Mouse (Mus musculus): ENCODE measurements around the gene Fam207a.

DNA sequence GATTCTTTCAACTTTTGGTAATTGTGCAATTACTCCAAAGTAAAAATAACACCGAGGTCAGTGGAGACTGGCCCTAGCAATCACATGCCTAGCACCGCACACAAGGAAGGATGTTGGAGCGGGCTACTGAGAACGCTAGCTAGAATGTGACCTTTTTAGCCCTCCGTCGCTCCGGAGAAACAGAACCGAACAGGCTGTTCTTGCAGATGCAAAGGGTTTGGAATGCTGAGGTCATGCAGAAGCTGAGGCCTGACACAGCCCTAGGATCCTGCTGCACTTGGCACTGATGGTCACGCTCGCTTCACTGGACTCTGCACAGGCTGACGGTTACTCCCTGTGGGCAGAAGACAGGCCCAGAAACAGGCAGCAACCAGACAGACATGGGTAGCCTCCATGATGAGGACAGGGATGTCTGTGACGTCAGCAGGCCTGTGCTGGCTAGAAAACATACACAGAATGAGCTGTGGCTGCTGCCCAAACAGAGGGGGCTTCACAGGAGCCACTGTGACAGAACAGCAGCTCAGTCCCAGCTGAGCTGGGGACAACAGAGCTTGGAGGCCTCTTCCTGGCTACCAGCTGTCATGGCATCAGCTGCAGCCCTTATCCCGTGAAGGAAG lies 8.5 kb downstream of the Fam207a start:
- TF ChIP-seq CTCF (IDR thresholded peaks at IDR 0.05) (no peak), POLR2A (IDR thresholded peaks at IDR 0.05; ENCODE audit: insufficient read depth, low read depth, low read length) (no peak), EP300 (IDR thresholded peaks at IDR 0.05; ENCODE audit: insufficient read depth, low read depth, low read length) (peak; percentile 66; the same call in 1 of the 2 replicates)

All from heart, adult 2 months (tissue).